Mouse (Mus musculus): ENCODE results near the gene Slc16a12. TPM values are rescaled to one million over a fixed set of nuclear protein-coding genes. Genes with fewer than 3 reads are reported as not detected.

Slc16a12 gene
- polyA plus RNA-seq, 2 experiments: 4.8 to 9.7 TPM

- H3K9ac ChIP-seq (replicated peaks): no peak overlapping the region
- ATAC-seq (ENCODE audit: insufficient read depth) (no peak), DNase-seq (ENCODE audit: low read depth in 3 of 3, low spot score in 3 of 3) (no peak)
- no peak overlapping the region for H3K4me2 ChIP-seq (ENCODE audit: low read depth)
- no peak overlapping the region for H3K4me3 ChIP-seq (ENCODE audit: insufficient read depth in 1 of 2, low read depth in 2 of 2, low read length in 2 of 2)
- no peaks in the 10 kb centered on the region for H3K27me3 ChIP-seq (ENCODE audit: control insufficient read depth, insufficient read depth, low read length)
- no peaks in the 10 kb centered on the region; a peak in 1 of 4 replicates for H3K4me1 ChIP-seq (replicated peaks; ENCODE audit: control insufficient read depth in 2 of 2, insufficient read depth in 2 of 2, low read length in 1 of 2)
- H3K27ac ChIP-seq: no peak overlapping the region
- no peak for TF ChIP-seq EP300 (IDR thresholded peaks at IDR 0.05; ENCODE audit: low read depth)
- TF ChIP-seq CTCF (IDR thresholded peaks at IDR 0.05; ENCODE audit: low read depth): no peak
- no peaks in the 10 kb centered on the region for H3K9me3 ChIP-seq (ENCODE audit: control insufficient read depth, low read length)
- 46% methylated on average over 2 of the region's 2 CpGs for WGBS (ENCODE audit: insufficient replicate concordance)
- H3K36me3 ChIP-seq (replicated peaks; ENCODE audit: control insufficient read depth, insufficient read depth, low read depth): no peaks in the 10 kb centered on the region
Observed at GRCm38 (mm10) chr19:34627496-34627895, 119.6 kb downstream of the Slc16a12 start.

GRCm38 (mm10) chr19:34624663-34625062 is 122.4 kb downstream of the Slc16a12 start:
- Histone ChIP-seq H3K9me3 (ENCODE audit: control insufficient read depth, low read length) (no peaks in the 10 kb centered on the region), H3K27me3 (ENCODE audit: control insufficient read depth, insufficient read depth, low read length) (no peaks in the 10 kb centered on the region), H3K36me3 (replicated peaks; ENCODE audit: control insufficient read depth, insufficient read depth, low read depth) (no peaks in the 10 kb centered on the region), H3K4me2 (ENCODE audit: low read depth) (no peak overlapping the region), H3K9ac (replicated peaks) (no peak overlapping the region), H3K27ac (no peak overlapping the region), H3K4me1 (replicated peaks; ENCODE audit: control insufficient read depth in 2 of 2, insufficient read depth in 2 of 2, low read length in 1 of 2) (no peaks in the 10 kb centered on the region), H3K4me3 (ENCODE audit: insufficient read depth in 1 of 2, low read depth in 2 of 2, low read length in 2 of 2) (no peak overlapping the region)
- WGBS (ENCODE audit: insufficient replicate concordance): 37% methylated on average over 4 of the region's 4 CpGs
- DNase-seq (ENCODE audit: low read depth in 3 of 3, low spot score in 3 of 3): no peak
- ATAC-seq (ENCODE audit: insufficient read depth): no peak
- no peak for TF ChIP-seq EP300 (IDR thresholded peaks at IDR 0.05; ENCODE audit: low read depth)
- no peak for TF ChIP-seq CTCF (IDR thresholded peaks at IDR 0.05; ENCODE audit: low read depth)

- Histone ChIP-seq H3K27ac (no peak overlapping the region), H3K4me1 (replicated peaks; ENCODE audit: control insufficient read depth in 2 of 2, insufficient read depth in 2 of 2, low read length in 1 of 2) (no peaks in the 10 kb centered on the region), H3K9me3 (ENCODE audit: control insufficient read depth, low read length) (no peaks in the 10 kb centered on the region), H3K4me3 (ENCODE audit: insufficient read depth in 1 of 2, low read depth in 2 of 2, low read length in 2 of 2) (no peak overlapping the region), H3K27me3 (ENCODE audit: control insufficient read depth, insufficient read depth, low read length) (no peaks in the 10 kb centered on the region), H3K36me3 (replicated peaks; ENCODE audit: control insufficient read depth, insufficient read depth, low read depth) (no peaks in the 10 kb centered on the region), H3K9ac (replicated peaks) (no peak overlapping the region), H3K4me2 (ENCODE audit: low read depth) (no peak overlapping the region)
- no peak for DNase-seq (ENCODE audit: low read depth in 3 of 3, low spot score in 3 of 3)
- WGBS (ENCODE audit: insufficient replicate concordance): 79% methylated on average over 6 of the region's 6 CpGs
- TF ChIP-seq EP300 (IDR thresholded peaks at IDR 0.05; ENCODE audit: low read depth) (no peak), CTCF (IDR thresholded peaks at IDR 0.05; ENCODE audit: low read depth) (no peak)
- ATAC-seq (ENCODE audit: insufficient read depth): no peak
Observed at GRCm38 (mm10) chr19:34623781-34624180, 123.3 kb downstream of the Slc16a12 start.

- Histone ChIP-seq H3K4me1 (replicated peaks; ENCODE audit: control insufficient read depth in 2 of 2, insufficient read depth in 2 of 2, low read length in 1 of 2) (no peaks in the 10 kb centered on the region), H3K36me3 (replicated peaks; ENCODE audit: control insufficient read depth, insufficient read depth, low read depth) (no peaks in the 10 kb centered on the region), H3K9me3 (ENCODE audit: control insufficient read depth, low read length) (no peaks in the 10 kb centered on the region), H3K27me3 (ENCODE audit: control insufficient read depth, insufficient read depth, low read length) (no peaks in the 10 kb centered on the region), H3K4me2 (ENCODE audit: low read depth) (no peak overlapping the region), H3K9ac (replicated peaks) (no peak overlapping the region), H3K4me3 (ENCODE audit: insufficient read depth in 1 of 2, low read depth in 2 of 2, low read length in 2 of 2) (no peak overlapping the region), H3K27ac (no peak overlapping the region)
- WGBS (ENCODE audit: insufficient replicate concordance): 66% methylated on average over 5 of the region's 5 CpGs
- no peak for DNase-seq (ENCODE audit: low read depth in 3 of 3, low spot score in 3 of 3)
- ATAC-seq (ENCODE audit: insufficient read depth): no peak
- no peak for TF ChIP-seq EP300 (IDR thresholded peaks at IDR 0.05; ENCODE audit: low read depth)
- no peak for TF ChIP-seq CTCF (IDR thresholded peaks at IDR 0.05; ENCODE audit: low read depth)
Observed at GRCm38 (mm10) chr19:34620871-34621270, 126.2 kb downstream of the Slc16a12 start.

Small RNA genes within 50 kb of the gene (microRNA-seq; reads per million reads assigned to microRNA genes)
- not detected for gene Gm27476

Other genes starting within 250 kb of the Slc16a12 start
- gene Lipa, start 219.8 kb downstream of the Slc16a12 start, polyA plus RNA-seq (2012; rRNA removed): 19.3 and 22.7 TPM in 2 replicates
- 40.4 and 44.2 TPM in 2 replicates for gene Lipa, start 219.8 kb downstream of the Slc16a12 start, polyA plus RNA-seq (2014; fragmentation: Nextera tagmentation; extraction: Ambion mirVana)
- 0.75 and 2.1 TPM in 2 replicates for gene Ifit2, start 196.6 kb downstream of the Slc16a12 start, polyA plus RNA-seq (2012; rRNA removed)
- gene Ifit2, start 196.6 kb downstream of the Slc16a12 start, polyA plus RNA-seq (2014; fragmentation: Nextera tagmentation; extraction: Ambion mirVana): 2.8 and 3.5 TPM in 2 replicates
- 0.54 and 1.1 TPM in 2 replicates for gene Ifit3, start 163.8 kb downstream of the Slc16a12 start, polyA plus RNA-seq (2012; rRNA removed)
- gene Ifit3, start 163.8 kb downstream of the Slc16a12 start, polyA plus RNA-seq (2014; fragmentation: Nextera tagmentation; extraction: Ambion mirVana): 0.79 and 1.3 TPM in 2 replicates
- gene Ifit1bl1, start 145.3 kb downstream of the Slc16a12 start, polyA plus RNA-seq (2012; rRNA removed): 0.05 and 0.12 TPM in 2 replicates
- gene Ifit1bl1, start 145.3 kb downstream of the Slc16a12 start, polyA plus RNA-seq (2014; fragmentation: Nextera tagmentation; extraction: Ambion mirVana): 0.10 and 0.28 TPM in 2 replicates
- 0.12 and 0.21 TPM in 2 replicates for gene Ifit3b, start 139.3 kb downstream of the Slc16a12 start, polyA plus RNA-seq (2012; rRNA removed)
- gene Ifit3b, start 139.3 kb downstream of the Slc16a12 start, polyA plus RNA-seq (2014; fragmentation: Nextera tagmentation; extraction: Ambion mirVana): 0.11 and 0.24 TPM in 2 replicates
- gene Ifit1bl2, start 106.5 kb downstream of the Slc16a12 start, polyA plus RNA-seq (2012; rRNA removed): 0.04 TPM in 1 of 2 replicates, not detected in the other
- gene Ifit1bl2, start 106.5 kb downstream of the Slc16a12 start, polyA plus RNA-seq (2014; fragmentation: Nextera tagmentation; extraction: Ambion mirVana): not detected in 2 replicates
- 0.34 and 0.63 TPM in 2 replicates for gene Ifit1, start 106.4 kb downstream of the Slc16a12 start, polyA plus RNA-seq (2012; rRNA removed)
- 0.78 and 1.1 TPM in 2 replicates for gene Ifit1, start 106.4 kb downstream of the Slc16a12 start, polyA plus RNA-seq (2014; fragmentation: Nextera tagmentation; extraction: Ambion mirVana)
- gene Pank1, start 132.2 kb upstream of the Slc16a12 start, polyA plus RNA-seq (2012; rRNA removed): 1.7 and 2.5 TPM in 2 replicates
- gene Pank1, start 132.2 kb upstream of the Slc16a12 start, polyA plus RNA-seq (2014; fragmentation: Nextera tagmentation; extraction: Ambion mirVana): 6.7 and 7.1 TPM in 2 replicates
- gene Kif20b, start 175.1 kb upstream of the Slc16a12 start, polyA plus RNA-seq (2012; rRNA removed): 8.4 and 20.4 TPM in 2 replicates
- gene Kif20b, start 175.1 kb upstream of the Slc16a12 start, polyA plus RNA-seq (2014; fragmentation: Nextera tagmentation; extraction: Ambion mirVana): 30.7 and 34.4 TPM in 2 replicates